In genomic region chr16:56037138-56038010, GRCm38 (mm10) we compare ENCODE assay signal across 1 mouse cellular context.
A peak's percentile ranks its signal among the peaks of the same experiment; 100 is the strongest.
TF ChIP-seq lines count a peak whose summit lies in the region.

Trmt10c (minus strand) TSS chr16:56037819.

TF ChIP-seq in MEL, 35 proteins besides CTCF, POLR2A, EP300 and RAD21 (continued from another document):
- TF ChIP-seq JUND (IDR thresholded peaks at IDR 0.05; ENCODE audit: low read depth, low read length) = no peak
- no peak for TF ChIP-seq CHD1 (IDR thresholded peaks at IDR 0.05; ENCODE audit: low read depth, low read length)
- peak; percentile 68 for TF ChIP-seq CHD2 (IDR thresholded peaks at IDR 0.05; ENCODE audit: low read length)
- TF ChIP-seq TBP (IDR thresholded peaks at IDR 0.05; ENCODE audit: low read depth, low read length) = peak; percentile 58
